Mouse (Mus musculus): Measurements from ENCODE around the gene Agfg2. TPM values are rescaled to one million over a fixed set of nuclear protein-coding genes. Genes with fewer than 3 reads are reported as not detected.

Gene Agfg2
- polyA plus RNA-seq, 1 experiment from 2014 or later, result 13.6 TPM

GRCm38 (mm10) chr5:137613076-137613475, 71.5 kb downstream of the Agfg2 start:
- WGBS, result 82% methylated on average over 5 of the region's 5 CpGs
- peaks cover 6% of the 10 kb centered on the region for H3K4me1 ChIP-seq (ENCODE audit: control insufficient read depth, insufficient read depth, low read length)
- no peaks in the 10 kb centered on the region for H3K9me3 ChIP-seq (ENCODE audit: control insufficient read depth, low read length)
- 0 out of 2 replicates have a peak, but pooled peaks cover 2% of the 10 kb centered on the region for H3K27me3 ChIP-seq (ENCODE audit: control insufficient read depth, insufficient read depth, low read length)
- ATAC-seq (ENCODE audit: insufficient read depth, low FRiP score, low TSS enrichment) (no peak), DNase-seq (ENCODE audit: low spot score) (no peak)
- H3K4me2 ChIP-seq (ENCODE audit: low read depth), result no peak overlapping the region
- H3K9ac ChIP-seq (ENCODE audit: low read length), result no peak overlapping the region
- no peaks in the 10 kb centered on the region for H3K36me3 ChIP-seq (ENCODE audit: control insufficient read depth, insufficient read depth, low read length)
- H3K4me3 ChIP-seq (ENCODE audit: low read depth, low read length), result no peak overlapping the region
- no peak overlapping the region for H3K27ac ChIP-seq (ENCODE audit: low read depth, low read length)

- Histone ChIP-seq H3K4me2 (ENCODE audit: low read depth) (peak overlapping the region; percentile 32), H3K9ac (ENCODE audit: low read length) (peak overlapping the region; percentile 41; the same call in 1 of the 2 replicates), H3K36me3 (ENCODE audit: control insufficient read depth, insufficient read depth, low read length) (no peaks in the 10 kb centered on the region; the same call in 1 of the 2 replicates), H3K27me3 (ENCODE audit: control insufficient read depth, insufficient read depth, low read length) (0 out of 2 replicates have a peak, but pooled peaks cover 2% of the 10 kb centered on the region), H3K4me3 (ENCODE audit: low read depth, low read length) (0 out of 2 replicates have a peak overlapping the region, but pooled peaks have one; percentile 10), H3K9me3 (ENCODE audit: control insufficient read depth, low read length) (no peaks in the 10 kb centered on the region), H3K27ac (ENCODE audit: low read depth, low read length) (peak overlapping the region; percentile 83), H3K4me1 (ENCODE audit: control insufficient read depth, insufficient read depth, low read length) (peaks cover 11% of the 10 kb centered on the region)
- WGBS, result 22% methylated on average over 6 of the region's 6 CpGs
- no peak for ATAC-seq (ENCODE audit: insufficient read depth, low FRiP score, low TSS enrichment)
- peak; percentile 64 for DNase-seq (ENCODE audit: low spot score)
These were observed 73.3 kb downstream of the Agfg2 start for GRCm38 (mm10) chr5:137611245-137611602.

- WGBS, result 14% methylated on average over 12 of the region's 12 CpGs
- no peaks in the 10 kb centered on the region; the same call in 1 of the 2 replicates for H3K36me3 ChIP-seq (ENCODE audit: control insufficient read depth, insufficient read depth, low read length)
- H3K27ac ChIP-seq (ENCODE audit: low read depth, low read length), result peak overlapping the region; percentile 83
- peak overlapping the region; percentile 32 for H3K4me2 ChIP-seq (ENCODE audit: low read depth)
- H3K4me3 ChIP-seq (ENCODE audit: low read depth, low read length), result peak overlapping the region; percentile 19
- ATAC-seq (ENCODE audit: insufficient read depth, low FRiP score, low TSS enrichment) (no peak), DNase-seq (ENCODE audit: low spot score) (peak; percentile 82)
- 0 out of 2 replicates have a peak, but pooled peaks cover 2% of the 10 kb centered on the region for H3K27me3 ChIP-seq (ENCODE audit: control insufficient read depth, insufficient read depth, low read length)
- H3K9ac ChIP-seq (ENCODE audit: low read length), result peak overlapping the region; percentile 41; the same call in 1 of the 2 replicates
- peaks cover 11% of the 10 kb centered on the region for H3K4me1 ChIP-seq (ENCODE audit: control insufficient read depth, insufficient read depth, low read length)
- no peaks in the 10 kb centered on the region for H3K9me3 ChIP-seq (ENCODE audit: control insufficient read depth, low read length)
These were observed 73.8 kb downstream of the Agfg2 start for GRCm38 (mm10) chr5:137610548-137611244.

GRCm38 (mm10) chr5:137610056-137610455, 74.5 kb downstream of the Agfg2 start:
- WGBS, result 58% methylated on average over 4 of the region's 4 CpGs
- H3K36me3 ChIP-seq (ENCODE audit: control insufficient read depth, insufficient read depth, low read length), result no peaks in the 10 kb centered on the region; the same call in 1 of the 2 replicates
- no peak overlapping the region for H3K9ac ChIP-seq (ENCODE audit: low read length)
- ATAC-seq (ENCODE audit: insufficient read depth, low FRiP score, low TSS enrichment) (no peak), DNase-seq (ENCODE audit: low spot score) (no peak)
- H3K4me1 ChIP-seq (ENCODE audit: control insufficient read depth, insufficient read depth, low read length), result peaks cover 11% of the 10 kb centered on the region
- H3K4me2 ChIP-seq (ENCODE audit: low read depth), result peak overlapping the region; percentile 32; the same call in 1 of the 2 replicates
- H3K4me3 ChIP-seq (ENCODE audit: low read depth, low read length), result peak overlapping the region; percentile 19
- H3K9me3 ChIP-seq (ENCODE audit: control insufficient read depth, low read length), result no peaks in the 10 kb centered on the region
- H3K27me3 ChIP-seq (ENCODE audit: control insufficient read depth, insufficient read depth, low read length), result 0 out of 2 replicates have a peak, but pooled peaks cover 2% of the 10 kb centered on the region
- H3K27ac ChIP-seq (ENCODE audit: low read depth, low read length), result no peak overlapping the region

- Histone ChIP-seq H3K27me3 (ENCODE audit: control insufficient read depth, insufficient read depth, low read length) (0 out of 2 replicates have a peak, but pooled peaks cover 2% of the 10 kb centered on the region), H3K27ac (ENCODE audit: low read depth, low read length) (no peak overlapping the region), H3K4me2 (ENCODE audit: low read depth) (0 out of 2 replicates have a peak overlapping the region, but pooled peaks have one; percentile 19), H3K4me1 (ENCODE audit: control insufficient read depth, insufficient read depth, low read length) (peaks cover 11% of the 10 kb centered on the region), H3K36me3 (ENCODE audit: control insufficient read depth, insufficient read depth, low read length) (no peaks in the 10 kb centered on the region; the same call in 1 of the 2 replicates), H3K4me3 (ENCODE audit: low read depth, low read length) (no peak overlapping the region), H3K9ac (ENCODE audit: low read length) (no peak overlapping the region), H3K9me3 (ENCODE audit: control insufficient read depth, low read length) (no peaks in the 10 kb centered on the region)
- ATAC-seq (ENCODE audit: insufficient read depth, low FRiP score, low TSS enrichment) (no peak), DNase-seq (ENCODE audit: low spot score) (no peak)
- 50% methylated on average over 3 of the region's 3 CpGs for WGBS
These were observed 75.2 kb downstream of the Agfg2 start for GRCm38 (mm10) chr5:137609292-137609691.

- Histone ChIP-seq H3K9me3 (ENCODE audit: control insufficient read depth, low read length) (no peaks in the 10 kb centered on the region), H3K27ac (ENCODE audit: low read depth, low read length) (no peak overlapping the region), H3K27me3 (ENCODE audit: control insufficient read depth, insufficient read depth, low read length) (0 out of 2 replicates have a peak, but pooled peaks cover 2% of the 10 kb centered on the region), H3K9ac (ENCODE audit: low read length) (peak overlapping the region; percentile 37; the same call in 1 of the 2 replicates), H3K36me3 (ENCODE audit: control insufficient read depth, insufficient read depth, low read length) (no peaks in the 10 kb centered on the region; the same call in 1 of the 2 replicates), H3K4me1 (ENCODE audit: control insufficient read depth, insufficient read depth, low read length) (peaks cover 11% of the 10 kb centered on the region), H3K4me3 (ENCODE audit: low read depth, low read length) (peak overlapping the region; percentile 16), H3K4me2 (ENCODE audit: low read depth) (peak overlapping the region; percentile 34)
- DNase-seq (ENCODE audit: low spot score), result no peak
- 17% methylated on average over 20 of the region's 23 CpGs for WGBS
- no peak for ATAC-seq (ENCODE audit: insufficient read depth, low FRiP score, low TSS enrichment)
These were observed 75.8 kb downstream of the Agfg2 start for GRCm38 (mm10) chr5:137608654-137609190.

- no peak for ATAC-seq (ENCODE audit: insufficient read depth, low FRiP score, low TSS enrichment)
- no peaks in the 10 kb centered on the region; the same call in 1 of the 2 replicates for H3K36me3 ChIP-seq (ENCODE audit: control insufficient read depth, insufficient read depth, low read length)
- DNase-seq (ENCODE audit: low spot score), result no peak
- 11% methylated on average over 25 of the region's 26 CpGs for WGBS
- H3K4me3 ChIP-seq (ENCODE audit: low read depth, low read length), result peak overlapping the region; percentile 16
- H3K4me2 ChIP-seq (ENCODE audit: low read depth), result peak overlapping the region; percentile 34
- H3K4me1 ChIP-seq (ENCODE audit: control insufficient read depth, insufficient read depth, low read length), result peaks cover 11% of the 10 kb centered on the region
- H3K9ac ChIP-seq (ENCODE audit: low read length), result peak overlapping the region; percentile 37; the same call in 1 of the 2 replicates
- H3K27me3 ChIP-seq (ENCODE audit: control insufficient read depth, insufficient read depth, low read length), result 0 out of 2 replicates have a peak, but pooled peaks cover 2% of the 10 kb centered on the region
- no peak overlapping the region for H3K27ac ChIP-seq (ENCODE audit: low read depth, low read length)
- H3K9me3 ChIP-seq (ENCODE audit: control insufficient read depth, low read length), result no peaks in the 10 kb centered on the region
These were observed 76.5 kb downstream of the Agfg2 start for GRCm38 (mm10) chr5:137607860-137608653.

- Histone ChIP-seq H3K27ac (ENCODE audit: low read depth, low read length) (no peak overlapping the region; the same call in 1 of the 2 replicates), H3K27me3 (ENCODE audit: control insufficient read depth, insufficient read depth, low read length) (no peaks in the 10 kb centered on the region), H3K36me3 (ENCODE audit: control insufficient read depth, insufficient read depth, low read length) (peaks cover 2% of the 10 kb centered on the region; the same call in 1 of the 2 replicates), H3K4me1 (ENCODE audit: control insufficient read depth, insufficient read depth, low read length) (peaks cover 10% of the 10 kb centered on the region; the same call in 1 of the 2 replicates), H3K4me3 (ENCODE audit: low read depth, low read length) (peak overlapping the region; percentile 40), H3K9me3 (ENCODE audit: control insufficient read depth, low read length) (no peaks in the 10 kb centered on the region), H3K9ac (ENCODE audit: low read length) (peak overlapping the region; percentile 20), H3K4me2 (ENCODE audit: low read depth) (peak overlapping the region; percentile 75)
- DNase-seq (ENCODE audit: low spot score), result peak; percentile 35
- ATAC-seq (ENCODE audit: insufficient read depth, low FRiP score, low TSS enrichment), result no peak
- 1% methylated on average over 22 of the region's 22 CpGs for WGBS
These were observed 83.2 kb downstream of the Agfg2 start for GRCm38 (mm10) chr5:137601365-137601729.

All from neural tube, embryonic 11.5 days (tissue).